Mouse (Mus musculus) kidney, postnatal 14 days (tissue): ENCODE measurements at regions not wholly inside any gene's neighbourhood (a gene's known extent, or its start where the extent isn't known, plus 50 kb on each side); places are given as distances from the start of the nearest gene placed in this dataset.

Experiments
- DNase-seq: peaks from one replicate; pipeline ENCODE4 v3.0.0; 2022; ENCODE audit warnings: mixed read lengths

DNA sequence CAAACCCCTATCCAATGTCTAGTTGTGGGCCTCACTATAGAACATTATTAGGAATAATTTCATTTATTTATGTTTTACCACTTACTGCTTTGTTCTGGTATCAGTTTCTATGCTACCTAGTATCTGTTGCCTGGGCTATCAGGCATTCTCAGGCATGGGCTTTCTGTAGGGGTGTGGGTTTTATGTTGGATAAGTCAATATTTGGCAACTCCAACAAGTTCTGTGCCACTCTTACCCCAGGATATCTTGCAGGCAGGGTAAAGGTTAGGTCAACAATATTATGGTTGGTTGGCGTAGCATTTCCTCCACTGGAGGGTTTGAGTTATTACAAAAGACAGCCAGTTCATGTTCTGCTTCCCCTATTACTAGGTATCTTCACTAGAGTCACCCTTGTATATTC, 65.8 kb downstream of the Smim10l1 start:
- no peak for DNase-seq

DNA sequence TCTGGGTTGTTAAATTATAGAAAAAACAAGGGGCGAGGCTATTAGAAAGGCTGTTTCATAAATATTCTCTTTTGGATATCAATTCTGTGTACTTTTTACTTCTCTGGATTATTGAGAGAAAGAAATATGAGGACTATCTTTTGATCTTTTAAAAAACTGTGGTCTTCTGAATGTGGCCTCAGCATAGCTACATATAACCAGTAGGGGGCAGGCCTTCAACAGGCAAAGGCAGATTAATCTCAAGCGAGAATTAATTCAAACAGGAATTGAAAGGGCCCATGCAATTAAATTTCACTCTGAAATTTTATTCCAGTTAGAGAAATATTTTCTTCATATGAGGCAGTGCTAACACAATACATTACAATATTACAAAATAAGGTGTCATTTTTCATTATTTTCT, 66.6 kb downstream of the Smim10l1 start:
- DNase-seq: no peak

DNA sequence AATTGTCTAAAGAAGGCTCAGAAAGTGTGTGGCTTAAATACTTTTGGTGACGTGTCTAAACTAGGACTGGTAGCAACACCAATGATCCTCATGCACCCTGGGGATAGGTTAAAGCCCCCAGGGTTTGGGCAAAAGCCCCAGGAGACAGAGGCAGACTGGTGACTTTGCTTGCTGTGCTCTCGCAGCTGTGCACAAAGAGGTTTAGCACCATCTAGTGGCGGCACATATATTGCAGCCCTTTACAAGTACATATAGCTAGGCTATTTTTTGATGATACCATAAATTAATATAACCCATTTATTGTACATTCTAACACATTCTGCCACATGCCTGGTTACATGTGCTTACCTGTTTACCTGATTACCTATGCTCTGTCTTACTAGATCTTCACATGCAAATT, 85.8 kb upstream of the 5530400C23Rik start:
- DNase-seq: peak; percentile 44
